Mouse (Mus musculus) retina, adult 2 months (tissue): ENCODE data around the gene Calr.
"Not testable (repeated sequence)": the region's sequence is repeated elsewhere in the genome, so short reads cannot be mapped to it uniquely, and the experiment has no call there.

Source experiments
- DNase-seq: peaks from one replicate; pipeline ENCODE4 v3.0.0-alpha.2; 2012; ENCODE audit warnings: low read depth, low spot score

Gene Calr

DNA sequence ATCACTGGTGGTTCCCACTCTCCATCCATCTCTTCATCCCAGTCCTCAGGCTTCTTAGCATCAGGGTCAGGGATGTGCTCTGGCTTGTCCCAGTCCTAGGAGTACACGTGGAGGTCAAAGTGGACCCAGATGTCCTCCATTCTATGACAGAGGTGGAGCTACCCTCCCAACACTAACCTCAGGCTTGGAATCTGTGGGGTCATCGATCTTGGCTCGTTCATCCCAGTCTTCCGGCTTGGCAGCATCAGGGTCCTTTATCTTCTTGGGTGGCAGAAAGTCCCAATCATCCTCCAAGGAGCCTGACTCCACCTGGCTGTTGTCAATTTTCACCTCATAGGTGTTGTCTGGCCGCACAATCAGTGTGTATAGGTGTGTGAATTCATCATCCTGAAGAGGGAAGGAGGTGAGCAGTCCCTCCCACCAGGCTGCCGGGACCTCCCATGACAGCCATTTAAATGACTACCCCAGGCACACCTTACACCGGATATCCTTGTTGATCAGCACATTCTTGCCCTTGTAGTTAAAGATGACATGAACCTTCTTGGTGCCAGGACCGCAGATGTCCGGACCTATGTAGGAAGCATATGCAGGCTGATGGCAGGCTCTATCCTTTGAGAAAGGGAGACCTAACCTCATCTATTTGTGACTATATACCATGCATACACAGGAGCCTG, 2.2 kb downstream of the Calr start:
- no peak for DNase-seq

- no peak for DNase-seq
These were observed 5.2 kb downstream of the Calr start for GRCm38 (mm10) chr8:84841514-84841913.

GRCm38 (mm10) chr8:84840248-84840999, 6.3 kb downstream of the Calr start, which contains the start of gene Rad23a:
Gene Rad23a (minus strand): TSS chr8:84840665.
- peak; percentile 82 for DNase-seq

DNA sequence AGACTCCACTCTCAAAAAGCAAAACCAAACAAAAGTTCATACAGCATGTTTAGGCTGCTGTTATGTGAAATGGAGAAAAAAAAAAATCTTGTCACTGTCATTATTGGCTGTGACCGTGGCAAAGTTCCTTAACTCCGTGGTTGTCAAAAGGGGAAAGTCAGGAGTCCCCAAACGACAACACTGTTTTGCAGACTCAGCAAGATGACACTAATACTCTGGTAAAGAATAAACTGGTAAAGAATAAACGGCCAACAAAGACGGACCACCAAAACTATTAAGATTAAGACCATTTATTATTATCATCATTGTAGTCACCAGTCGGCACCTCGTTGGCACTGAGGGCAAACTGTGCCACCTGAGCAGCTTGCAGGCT, 6.9 kb downstream of the Calr start:
- no peak for DNase-seq

DNA sequence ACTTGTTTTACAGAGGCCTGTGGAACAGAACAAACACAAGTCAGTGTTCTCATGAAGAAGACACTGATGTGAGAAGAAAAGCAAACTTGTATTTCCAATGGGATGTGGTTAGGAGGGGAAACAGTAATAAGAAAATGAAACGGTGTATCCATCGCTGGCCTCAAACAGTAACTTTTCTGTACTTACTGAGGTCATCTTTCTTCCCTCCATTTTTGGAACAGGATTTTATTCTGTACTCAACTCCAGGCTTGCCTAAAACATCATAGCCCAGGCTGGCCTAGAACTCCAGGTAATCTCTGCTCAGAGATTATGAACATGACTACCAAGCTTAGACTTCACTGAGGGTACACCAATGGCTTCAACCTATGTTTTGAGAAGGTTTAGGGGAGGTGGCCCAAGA, 7.3 kb downstream of the Calr start:
- DNase-seq = no peak

- no peak for DNase-seq
These were observed 8.2 kb downstream of the Calr start for GRCm38 (mm10) chr8:84838513-84838912.

- no peak for DNase-seq
These were observed 8.7 kb downstream of the Calr start for GRCm38 (mm10) chr8:84837912-84838470.

DNA sequence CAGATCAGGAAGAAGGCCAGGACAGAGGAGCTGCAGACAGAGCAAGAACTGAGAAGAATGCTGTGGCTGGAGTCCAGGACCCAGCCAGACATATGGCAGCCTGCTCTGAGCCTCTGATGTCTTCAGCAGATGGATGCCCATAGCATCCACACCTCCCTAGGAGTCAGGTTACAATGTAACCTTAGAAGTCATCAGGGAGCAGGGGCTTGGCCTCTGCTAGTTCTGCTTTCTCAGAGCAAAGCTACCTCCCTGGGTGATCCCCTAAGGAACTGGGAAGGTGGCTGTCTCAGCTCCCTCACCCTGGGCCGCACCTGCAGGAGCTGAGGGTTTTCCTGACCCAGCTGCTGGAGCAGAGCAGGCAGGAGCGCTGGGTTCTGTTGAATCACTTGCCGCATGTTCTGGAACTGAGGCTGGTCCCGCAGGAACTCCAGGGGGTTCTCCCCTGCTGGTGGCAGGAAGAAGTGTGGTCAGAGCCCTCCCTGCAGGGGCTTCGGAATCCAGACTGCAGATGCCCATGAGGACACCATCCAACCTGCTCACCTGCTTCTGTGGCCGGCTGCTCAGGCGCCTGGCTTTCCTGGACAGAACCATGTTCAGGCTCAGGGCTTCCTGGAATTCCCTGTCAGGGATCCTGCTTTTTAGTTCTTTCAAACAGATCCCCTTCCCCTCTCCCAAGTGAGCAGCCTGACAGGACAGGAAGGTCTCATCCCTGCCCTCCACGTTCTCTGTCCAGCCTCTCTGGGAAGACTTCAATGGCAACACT, 9.4 kb downstream of the Calr start:
- no peak for DNase-seq

DNA sequence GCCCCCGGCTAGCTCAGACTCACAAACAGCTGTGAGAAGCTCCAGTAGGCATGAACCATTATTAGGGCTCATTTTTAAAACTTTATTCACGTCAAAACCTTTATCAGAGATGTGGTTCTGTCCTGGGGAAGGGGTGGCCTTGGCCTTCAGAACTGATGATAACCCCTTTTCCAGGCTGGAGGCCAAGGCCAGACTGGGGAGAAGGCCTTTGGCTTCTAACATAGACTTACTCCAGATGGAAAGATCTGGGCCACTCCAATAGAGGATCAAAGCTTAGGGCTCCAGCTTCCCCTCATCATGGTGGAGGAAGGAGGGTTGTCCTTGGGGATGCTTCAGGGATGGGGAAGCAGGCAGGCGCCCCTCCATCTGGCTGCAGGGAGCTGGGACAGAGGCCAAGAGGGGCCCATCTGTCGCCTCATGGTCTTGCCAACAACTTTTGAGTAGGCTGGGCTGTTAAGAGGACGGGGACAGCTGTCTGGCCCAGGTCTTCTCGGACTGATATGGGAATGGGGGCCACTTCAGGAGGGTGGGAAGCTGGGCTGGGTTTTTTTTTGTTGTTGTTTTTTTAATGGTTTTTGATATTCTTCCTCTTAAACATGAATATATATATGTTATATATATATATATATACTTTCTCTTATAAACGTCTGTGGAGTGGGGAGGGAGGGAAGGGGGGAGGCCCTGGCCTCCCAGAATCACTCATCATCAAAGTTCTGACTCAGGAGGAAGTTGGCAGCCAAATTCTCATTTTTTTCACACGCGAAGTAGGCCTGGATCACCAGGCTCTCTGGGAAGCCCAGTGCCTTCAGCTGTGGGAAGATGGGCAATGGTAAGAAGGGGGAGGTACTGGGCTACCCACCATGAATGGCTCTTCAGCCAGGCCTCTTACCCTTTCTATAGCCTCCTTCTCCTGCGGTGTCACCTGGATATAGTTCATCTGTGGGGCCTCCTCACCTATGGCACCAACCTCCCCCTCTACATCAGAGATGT, 11.6 kb downstream of the Calr start:
- no peak for DNase-seq

DNA sequence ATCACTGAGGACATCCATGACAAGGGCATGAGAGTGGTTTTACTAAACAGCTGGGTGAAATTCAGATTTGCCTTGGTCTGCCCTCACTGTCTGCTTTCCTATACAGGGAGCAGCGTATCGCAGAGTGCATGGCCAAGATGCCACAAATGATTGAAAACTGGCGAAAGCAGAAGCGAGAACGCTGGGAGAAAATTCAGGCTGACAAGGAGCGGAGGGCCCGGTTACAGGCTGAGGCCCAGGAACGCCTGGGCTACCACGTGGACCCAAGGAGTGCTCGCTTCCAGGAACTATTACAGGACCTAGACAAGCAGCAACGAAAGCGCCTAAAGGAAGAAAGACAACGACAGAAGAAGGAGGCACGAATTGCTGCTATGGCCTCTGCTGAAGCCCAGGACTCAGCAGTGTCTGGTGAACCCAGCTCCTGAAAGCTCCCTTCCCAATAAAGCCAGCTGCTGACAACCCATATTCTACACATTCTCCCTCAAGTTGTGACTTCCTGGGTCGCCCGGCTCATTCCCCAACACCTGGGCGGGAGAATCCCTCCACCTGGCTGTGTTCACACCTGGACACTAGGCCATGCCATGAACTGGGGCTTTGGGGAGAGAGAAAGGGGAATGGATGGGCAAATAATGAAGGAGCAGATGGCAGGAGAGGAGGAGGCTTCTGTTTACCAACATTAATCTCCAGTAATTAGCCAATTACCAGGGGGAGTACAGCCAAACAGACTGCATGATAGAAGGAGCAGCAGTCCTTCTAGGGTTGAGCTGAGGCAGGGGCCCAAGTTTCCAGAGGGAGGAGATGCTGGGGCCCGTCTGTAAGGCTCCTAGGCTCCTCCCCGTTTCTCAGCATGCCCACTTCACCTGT, 12.5 kb downstream of the Calr start:
- no peak for DNase-seq

DNA sequence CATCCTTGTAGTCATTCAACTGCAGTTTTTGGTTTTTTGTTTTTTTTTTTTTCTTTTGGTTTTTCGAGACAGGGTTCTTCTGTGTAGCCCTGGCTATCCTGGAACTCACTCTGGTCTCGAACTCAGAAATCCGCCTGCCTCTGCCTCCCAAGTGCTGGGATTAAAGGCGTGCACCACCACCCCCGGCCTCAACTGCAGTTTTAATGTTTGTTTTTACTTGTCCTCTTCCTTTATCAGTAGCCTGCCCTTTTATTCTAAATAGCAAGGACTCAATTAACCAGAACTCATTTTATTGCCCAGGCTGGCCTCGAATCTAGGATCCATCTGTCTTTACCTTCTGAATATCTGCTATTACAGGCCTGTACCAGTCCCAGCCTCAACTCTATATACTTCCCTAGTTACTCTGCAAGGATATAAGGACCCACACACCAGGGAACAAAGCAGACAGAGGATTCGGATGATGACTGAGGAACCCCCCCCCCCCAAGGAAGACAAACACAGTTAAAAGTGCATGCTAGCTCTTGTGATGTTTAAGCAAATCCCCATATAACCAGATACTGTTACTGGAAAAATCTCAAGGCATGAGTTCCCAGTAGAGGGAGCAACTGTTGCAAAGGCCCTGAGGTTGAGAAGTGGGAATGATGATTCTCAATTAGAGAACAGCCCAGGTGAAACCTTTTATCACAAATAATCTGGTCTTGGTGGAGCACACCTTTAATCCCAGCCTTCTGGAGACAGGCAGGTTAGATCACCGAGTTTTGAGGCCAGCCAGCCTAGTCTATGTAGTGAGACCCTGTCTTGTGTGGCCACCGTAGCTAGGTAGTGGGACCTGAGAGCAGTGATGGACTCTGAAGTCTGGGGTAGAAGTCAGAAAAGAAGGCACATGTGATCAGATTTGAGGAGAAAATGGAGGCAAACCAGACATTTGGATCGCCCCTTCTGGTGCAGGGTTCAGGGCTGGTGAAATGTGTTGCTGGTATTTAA, 13.7 kb downstream of the Calr start:
- no peak for DNase-seq

DNA sequence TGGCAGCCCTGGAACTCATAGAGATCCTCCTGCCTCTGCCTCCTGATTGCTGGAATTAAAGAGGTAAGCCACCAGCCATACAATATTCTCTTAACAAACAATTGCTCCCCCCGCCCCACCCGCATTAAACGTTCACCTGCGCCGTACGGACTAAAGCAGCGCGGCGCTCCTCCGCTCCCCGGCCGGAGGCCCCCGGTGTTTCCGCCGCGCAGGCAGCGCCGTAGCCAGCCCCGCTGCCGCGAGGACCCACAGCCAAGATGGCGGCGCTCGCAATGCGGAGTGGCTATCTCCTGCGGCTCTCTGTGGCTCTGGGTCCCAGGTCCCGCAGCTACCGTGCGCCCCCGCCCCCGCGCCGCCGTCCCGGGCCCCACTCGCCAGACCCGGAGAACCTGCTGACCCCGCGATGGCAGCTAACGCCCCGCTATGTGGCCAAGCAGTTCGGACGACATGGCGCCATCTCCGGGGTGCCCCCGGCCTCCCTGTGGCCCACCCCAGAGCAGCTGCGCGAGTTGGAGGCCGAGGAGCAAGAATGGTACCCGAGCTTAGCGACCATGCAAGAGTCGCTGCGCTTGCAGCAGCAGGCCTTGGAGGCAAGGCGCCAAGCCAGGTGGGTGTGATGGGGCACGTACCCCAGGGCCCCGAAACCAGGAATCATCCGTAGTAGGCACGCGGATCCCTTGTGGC, 14.6 kb downstream of the Calr start:
- no peak for DNase-seq

DNA sequence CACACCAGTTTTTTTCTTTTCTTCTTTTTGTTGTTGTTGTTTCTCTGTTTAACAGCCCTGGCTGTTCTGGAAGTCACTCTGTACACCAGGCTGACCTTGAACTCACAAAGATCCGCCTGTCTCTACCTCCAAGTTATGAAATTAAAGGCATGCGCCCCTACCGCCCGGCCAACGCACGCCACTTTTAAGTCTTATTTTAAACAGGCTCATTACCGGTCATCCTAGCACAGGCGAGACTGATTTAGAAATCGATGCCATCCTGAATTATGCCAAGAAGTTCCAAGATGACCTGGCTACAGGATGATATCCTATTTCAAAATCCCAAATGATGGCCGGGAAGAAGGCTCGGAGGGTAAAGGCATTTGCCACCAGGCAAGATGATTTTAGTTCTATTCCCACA, 15.2 kb downstream of the Calr start, which contains the start of gene Gadd45gip1:
TSS of gene Gadd45gip1 (plus strand) at position 33 of the 400 bp plus-strand sequence.
- DNase-seq = no peak

- not testable (repeated sequence) for DNase-seq
These were observed 20.2 kb downstream of the Calr start for GRCm38 (mm10) chr8:84826518-84826917.

- DNase-seq = no peak
These were observed 21.1 kb downstream of the Calr start for GRCm38 (mm10) chr8:84825636-84826035.

GRCm38 (mm10) chr8:84823653-84824052, 23.1 kb downstream of the Calr start:
- DNase-seq = no peak

- no peak for DNase-seq
These were observed 24.0 kb downstream of the Calr start, which contains the start of gene Dand5 for GRCm38 (mm10) chr8:84822723-84823122. Gene Dand5 (minus strand): TSS chr8:84822823.

DNA sequence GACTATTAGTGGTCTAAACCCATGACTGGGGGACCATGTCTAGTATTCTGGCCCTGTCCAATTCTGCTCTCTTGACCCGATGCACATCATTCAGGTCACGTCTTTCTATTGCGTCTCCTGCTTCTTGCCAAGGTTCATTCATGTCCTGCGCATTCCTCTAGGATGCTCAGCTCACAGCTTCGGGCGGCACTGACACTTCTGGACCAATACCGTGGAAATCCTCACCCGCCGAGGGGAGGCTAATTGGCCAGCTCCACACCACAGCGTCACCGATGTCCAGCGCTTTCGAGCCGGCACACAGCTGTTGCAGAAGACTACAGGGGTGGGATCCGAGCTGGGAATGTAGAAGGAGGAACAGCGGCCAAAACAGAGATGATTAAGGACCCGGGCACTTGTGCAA, 30.6 kb downstream of the Calr start:
- DNase-seq = no peak
